Mouse (Mus musculus) ES-Bruce4 (cell line): ENCODE measurements around the gene Pigv.

ENCODE experiments used
- CTCF ChIP-seq: IDR thresholded peaks from one replicate; pipeline ENCODE4 v1.8.1; 2011; ENCODE audit warnings: low read depth, low read length
- EP300 ChIP-seq: IDR thresholded peaks from 2 replicates; pipeline ENCODE4 v1.6.1; 2011; ENCODE audit warnings: low read depth, low read length; ENCODE audit not compliant: insufficient read depth
- POLR2A ChIP-seq: IDR thresholded peaks from one replicate; pipeline ENCODE4 v1.8.1; 2011; ENCODE audit warnings: low read length; ENCODE audit not compliant: insufficient read depth

DNA sequence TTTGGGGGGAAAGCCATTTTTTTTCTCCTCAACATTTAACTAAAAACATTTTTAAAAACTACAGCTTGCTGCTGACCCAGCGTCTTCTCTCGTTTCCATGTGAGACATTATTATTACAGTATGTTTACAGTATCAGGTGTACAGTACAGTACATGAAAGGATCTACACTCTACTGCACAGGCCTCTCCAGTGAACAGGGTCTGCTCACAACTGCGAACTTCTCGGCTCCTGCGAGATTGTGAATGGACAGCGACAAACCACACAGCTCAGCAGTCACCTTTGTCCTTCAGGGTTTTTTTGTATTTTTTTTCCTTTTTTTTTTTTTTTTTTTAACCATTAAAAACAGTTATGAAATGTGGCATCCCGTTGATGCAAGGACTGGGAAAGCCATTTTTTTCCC is 7.2 kb upstream of the Pigv start:
- TF ChIP-seq CTCF: no peak
- no peak for TF ChIP-seq POLR2A
- no peak for TF ChIP-seq EP300
